Mouse (Mus musculus) stomach, postnatal 0 days (tissue): ENCODE data around the gene Sorbs2.

ENCODE experiments used
- CTCF ChIP-seq: IDR thresholded peaks from 2 replicates; pipeline ENCODE4 v1.5.1; 2016; ENCODE audit warnings: antibody characterized with exemption, low read depth, mild to moderate bottlenecking, moderate library complexity
- EP300 ChIP-seq: optimal IDR thresholded peaks from 2 replicates; pipeline ENCODE3; 2016; ENCODE audit warnings: antibody characterized with exemption

- TF ChIP-seq CTCF, result no peak
- TF ChIP-seq EP300, result no peak
Observed at GRCm38 (mm10) chr8:45666221-45666620, 158.6 kb downstream of the Sorbs2 start.
